Mouse (Mus musculus) G1E (cell line): Measurements from ENCODE around the gene Slc46a1.

Experiments
- CTCF ChIP-seq: IDR thresholded peaks from 2 replicates; pipeline ENCODE4 v1.5.1; 2012; ENCODE audit warnings: low read depth, low read length, inconsistent platforms, mixed read lengths
- TAL1 ChIP-seq: conservative IDR thresholded peaks from 2 replicates; pipeline ENCODE4 v1.6.1; 2012; ENCODE audit warnings: low read depth, low read length, inconsistent platforms, mixed read lengths

DNA sequence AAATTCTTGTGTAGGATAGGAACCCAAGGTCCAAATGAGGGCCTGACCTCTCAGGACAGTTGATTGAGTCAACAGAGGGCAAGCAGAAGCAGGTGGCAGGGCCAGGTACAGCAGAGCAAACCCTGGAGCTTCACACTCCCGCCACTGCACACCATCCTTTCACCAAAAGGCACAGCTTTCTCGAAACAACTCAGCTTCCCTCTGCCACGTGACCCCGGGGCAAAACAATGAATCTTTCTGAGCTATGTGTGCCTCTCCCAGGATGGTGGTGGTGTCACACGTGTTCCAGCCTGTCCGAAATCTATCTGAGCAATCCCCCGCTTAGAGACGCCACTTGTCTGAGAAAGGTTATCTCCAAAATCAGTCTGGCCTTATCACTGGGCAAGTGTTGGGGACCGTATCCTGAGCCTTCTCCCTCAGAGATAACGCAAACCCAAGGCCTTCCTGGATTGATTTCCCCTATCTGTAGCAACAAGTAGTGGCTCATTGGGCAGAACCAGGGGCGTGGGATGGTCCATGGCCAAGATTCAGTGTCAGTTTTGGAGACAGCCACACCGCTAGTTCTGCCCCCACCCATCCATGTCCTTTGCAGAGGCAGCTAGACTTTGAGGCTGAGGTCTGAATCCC is 45.1 kb upstream of the Slc46a1 start:
- no peak for TF ChIP-seq CTCF
- TF ChIP-seq TAL1 = 0 out of 2 replicates have a peak, but pooled peaks have one; percentile 7
